Mouse (Mus musculus) heart, embryonic 13.5 days (tissue): ENCODE data around the gene Hist1h2bm. TPM values are rescaled to one million over a fixed set of nuclear protein-coding genes. Genes with fewer than 3 reads are reported as not detected.
"Not testable (repeated sequence)": the region's sequence is repeated elsewhere in the genome, so short reads cannot be mapped to it uniquely, and the experiment has no call there.

Experiments used
- ATAC-seq: fragments of 200-750 bp; cut with Nextera tagmentation; 2 replicates; pipeline ENCODE4 v1.8.0; 2017; ENCODE audit warnings: moderate TSS enrichment; ENCODE audit not compliant: insufficient number of reproducible peaks, low FRiP score, low TSS enrichment; ENCODE audit errors: extremely low read depth
- H3K27ac ChIP-seq: fragments of 300-500 bp; sonication (generic); replicated peaks from 2 replicates; pipeline ENCODE4 v1.5.1; 2015; ENCODE audit warnings: moderate library complexity, mild to moderate bottlenecking, inconsistent platforms
- H3K27me3 ChIP-seq: fragments of 300-500 bp; sonication (generic); replicated peaks from 2 replicates; pipeline ENCODE4 v1.6.1; 2015; ENCODE audit warnings: mild to moderate bottlenecking, inconsistent platforms
- H3K36me3 ChIP-seq: fragments of 300-500 bp; sonication (generic); 2 replicates; pipeline ENCODE4 v1.6.1; 2015; ENCODE audit warnings: mild to moderate bottlenecking, inconsistent platforms
- H3K4me1 ChIP-seq: fragments of 300-500 bp; sonication (generic); 2 replicates; pipeline ENCODE4 v1.6.1; 2015; ENCODE audit warnings: inconsistent platforms
- H3K4me2 ChIP-seq: fragments of 300-500 bp; sonication (generic); 2 replicates; pipeline ENCODE4 v1.6.1; 2015; ENCODE audit warnings: inconsistent platforms, mild to moderate bottlenecking, moderate library complexity
- H3K4me3 ChIP-seq: fragments of 300-500 bp; sonication (generic); 2 replicates; pipeline ENCODE4 v1.5.1; 2015; ENCODE audit warnings: moderate library complexity, mild to moderate bottlenecking, inconsistent platforms
- H3K9ac ChIP-seq: fragments of 300-500 bp; sonication (generic); 2 replicates; pipeline ENCODE4 v1.6.1; 2015; ENCODE audit warnings: inconsistent platforms, mild to moderate bottlenecking, moderate library complexity
- H3K9me3 ChIP-seq: fragments of 300-500 bp; sonication (generic); 2 replicates; pipeline ENCODE4 v1.6.1; 2016; ENCODE audit warnings: inconsistent platforms
- WGBS: fragments of 180-500 bp; shearing (Covaris S2); methylation state at CpG from one replicate; pipeline ENCODE4 v1.1.7; 2015; ENCODE audit warnings: mixed read lengths; 5-methylcytosine and 5-hydroxymethylcytosine counted together
- polyA plus RNA-seq: library from polyadenylated mRNA; unstranded; fragments of >200 nt; fragmentation: Nextera tagmentation; extraction: Ambion mirVana; gene quantifications from 2 replicates; pipeline ENCODE4 v1.2.1, GENCODE M21; 2015

Hist1h2bm gene
- polyA plus RNA-seq, 1 experiment from 2014 or later: 1.5 TPM

DNA sequence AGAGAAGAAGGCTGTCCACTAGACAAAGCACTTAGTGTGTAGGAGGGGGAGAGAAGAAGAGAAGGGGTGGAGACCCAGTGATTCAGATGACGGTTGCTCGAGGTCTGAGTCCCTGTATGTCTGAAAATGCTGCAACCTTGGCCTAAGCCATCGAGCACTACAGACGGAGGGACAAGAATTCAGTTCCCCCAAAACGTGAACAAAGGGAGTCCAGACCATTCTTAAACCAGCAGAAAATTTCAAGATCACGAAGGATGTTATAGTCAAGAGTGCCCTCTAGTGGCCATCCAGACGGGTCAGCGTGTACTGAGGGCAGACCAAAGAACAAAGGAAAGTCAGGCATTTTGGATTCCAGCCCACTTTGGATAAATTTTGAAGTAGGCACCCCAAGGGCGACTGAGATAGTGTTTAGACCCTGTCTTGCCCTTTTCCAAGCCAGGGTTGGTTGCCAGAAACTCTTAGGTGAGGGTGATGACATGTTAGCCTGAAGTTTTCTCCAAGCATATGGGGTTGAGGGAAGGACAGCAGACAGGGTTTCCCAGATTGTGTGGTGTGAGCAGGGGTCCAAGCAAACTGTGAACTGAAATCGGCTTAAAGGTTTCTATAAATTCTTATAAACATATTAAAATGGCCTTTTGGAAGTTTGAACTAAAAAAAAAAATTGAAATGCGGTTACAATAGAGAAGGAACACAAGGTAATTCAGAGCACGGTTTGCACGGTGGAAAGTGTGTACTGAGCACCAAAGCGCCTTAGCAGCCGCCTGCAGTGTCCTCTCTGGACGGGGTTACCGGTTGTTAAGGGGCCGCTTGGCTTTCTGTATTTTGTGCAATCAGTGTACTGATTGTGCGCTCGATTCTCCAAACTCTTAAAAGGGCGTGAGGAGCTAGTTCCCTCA lies 12.4 kb downstream of the Hist1h2bm start:
- H3K9me3 ChIP-seq: no peaks in the 10 kb centered on the region
- peaks cover 21% of the 10 kb centered on the region for H3K4me1 ChIP-seq
- H3K27me3 ChIP-seq: no peaks in the 10 kb centered on the region
- H3K9ac ChIP-seq: peak overlapping the region; percentile 84
- no peaks in the 10 kb centered on the region for H3K36me3 ChIP-seq
- peak overlapping the region; percentile 60 for H3K4me3 ChIP-seq
- under 1% methylated on average over 21 of the region's 21 CpGs for WGBS
- H3K4me2 ChIP-seq: peak overlapping the region; percentile 78
- H3K27ac ChIP-seq: peak overlapping the region; percentile 95
- peak; percentile 35; the same call in 1 of the 2 replicates for ATAC-seq

DNA sequence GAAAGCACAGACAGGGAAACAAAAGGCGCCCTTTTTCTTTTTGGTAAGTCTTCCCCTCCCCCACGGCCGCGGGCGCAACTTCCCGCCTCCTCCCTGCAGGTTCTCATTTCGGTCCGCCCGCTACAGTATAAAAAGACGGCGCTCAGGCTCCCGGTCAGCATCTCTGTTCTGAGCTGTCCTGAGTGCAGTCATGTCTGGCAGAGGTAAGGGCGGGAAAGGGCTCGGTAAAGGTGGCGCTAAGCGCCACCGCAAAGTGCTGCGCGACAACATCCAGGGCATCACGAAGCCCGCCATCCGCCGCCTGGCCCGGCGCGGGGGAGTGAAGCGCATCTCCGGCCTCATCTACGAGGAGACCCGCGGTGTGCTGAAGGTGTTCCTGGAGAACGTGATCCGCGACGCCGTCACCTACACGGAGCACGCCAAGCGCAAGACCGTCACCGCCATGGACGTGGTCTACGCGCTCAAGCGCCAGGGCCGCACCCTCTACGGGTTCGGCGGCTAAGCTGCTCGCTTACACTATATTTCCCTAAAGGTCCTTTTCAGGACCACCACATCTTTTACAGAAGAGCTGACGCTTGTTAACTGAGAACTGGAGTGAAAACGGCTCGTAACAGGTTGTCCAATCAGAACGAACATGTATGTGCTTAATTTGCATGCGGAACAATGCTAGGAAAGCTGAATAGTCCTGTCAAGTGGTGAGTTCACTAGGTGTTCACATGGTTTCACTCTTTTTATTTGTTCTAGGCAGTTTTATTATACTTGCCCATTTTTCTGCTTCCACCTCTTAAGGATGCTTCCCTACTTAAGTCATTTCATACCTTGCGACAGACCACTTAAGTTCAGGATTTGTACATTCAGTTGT lies 13.3 kb downstream of the Hist1h2bm start, which contains the start of gene Hist1h4j:
TSS of gene Hist1h4j (plus strand) at position 159 of the 862 bp plus-strand sequence.
- WGBS: under 1% methylated on average over 41 of the region's 56 CpGs

DNA sequence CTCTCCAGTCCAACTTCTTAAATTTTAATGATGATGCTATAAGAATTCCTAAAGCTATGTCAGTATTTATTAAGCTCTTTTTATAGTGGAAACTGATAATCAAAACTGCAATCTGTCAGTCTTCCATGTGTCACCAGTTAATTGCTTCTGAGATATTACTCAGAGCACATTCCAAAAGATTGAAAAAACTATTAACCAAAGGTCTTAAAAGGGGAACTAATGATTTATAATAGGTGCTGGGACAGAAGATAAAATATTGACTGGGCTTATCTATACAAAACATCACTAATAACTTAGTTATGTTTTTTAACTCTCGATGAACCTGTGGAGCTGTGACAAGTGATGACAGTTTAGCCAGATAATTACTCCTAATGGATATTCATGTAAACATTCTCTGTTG lies 23.2 kb downstream of the Hist1h2bm start:
- H3K27ac ChIP-seq: no peak overlapping the region
- WGBS: 72% methylated on average over 1 of the region's 1 CpGs
- H3K36me3 ChIP-seq: no peaks in the 10 kb centered on the region
- H3K4me2 ChIP-seq: no peak overlapping the region
- no peak for ATAC-seq
- no peak overlapping the region for H3K4me3 ChIP-seq
- peaks cover 26% of the 10 kb centered on the region for H3K4me1 ChIP-seq
- no peak overlapping the region for H3K9ac ChIP-seq
- no peaks in the 10 kb centered on the region for H3K27me3 ChIP-seq
- H3K9me3 ChIP-seq: no peaks in the 10 kb centered on the region

More for the DNA sequence above, 13.3 kb downstream of the Hist1h2bm start, which contains the start of gene Hist1h4j:
- peak; percentile 70; the same call in 1 of the 2 replicates for ATAC-seq
- peaks cover 29% of the 10 kb centered on the region for H3K4me1 ChIP-seq
- peak within 1 kb of the TSS; percentile 84 for H3K9ac ChIP-seq
- not testable (repeated sequence) for H3K9me3 ChIP-seq, H3K27me3 ChIP-seq, H3K36me3 ChIP-seq
- peak within 1 kb of the TSS; percentile 78 for H3K4me2 ChIP-seq
- peak within 1 kb of the TSS; percentile 95 for H3K27ac ChIP-seq
- H3K4me3 ChIP-seq: peak within 1 kb of the TSS; percentile 60

DNA sequence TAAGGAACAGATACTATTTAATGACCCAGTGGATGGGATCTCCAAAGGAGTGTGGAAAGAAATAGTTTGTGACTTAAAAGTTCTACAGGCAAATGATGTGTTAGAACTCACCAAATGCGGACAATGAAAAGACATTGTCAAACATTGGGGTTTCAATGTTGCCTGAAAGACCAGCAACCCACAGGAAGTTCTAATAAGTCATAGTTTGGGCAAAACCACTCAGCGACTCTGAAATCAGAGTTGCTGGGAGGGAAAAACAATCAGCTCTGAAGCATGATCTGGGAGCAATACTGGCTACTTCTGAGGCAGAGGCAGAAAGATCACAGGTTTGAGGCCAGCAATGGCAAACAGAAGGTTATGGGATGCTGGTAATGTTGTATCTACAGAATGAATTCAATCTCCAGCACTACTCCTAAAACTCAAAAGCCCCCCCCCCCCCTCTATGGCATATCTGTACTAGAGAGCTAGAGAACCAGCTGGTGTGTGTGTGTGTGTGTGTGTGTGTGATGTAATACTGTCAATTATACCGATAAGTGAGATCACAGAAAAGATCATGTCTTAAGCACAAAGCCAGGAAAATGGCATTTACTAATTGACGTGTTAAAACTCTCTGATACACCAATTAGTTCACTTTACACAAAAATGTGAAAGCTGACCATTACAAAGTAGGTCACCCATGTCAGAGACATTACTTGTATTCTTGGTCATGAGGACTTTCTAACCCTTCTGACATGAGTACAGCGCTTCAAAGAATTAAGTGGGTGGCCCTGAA lies 27.7 kb downstream of the Hist1h2bm start:
- Histone ChIP-seq H3K9ac (peak overlapping the region; percentile 86), H3K4me3 (peak overlapping the region; percentile 60), H3K27ac (peak overlapping the region; percentile 94), H3K36me3 (no peaks in the 10 kb centered on the region), H3K9me3 (no peaks in the 10 kb centered on the region), H3K4me1 (peaks cover 44% of the 10 kb centered on the region), H3K4me2 (peak overlapping the region; percentile 76), H3K27me3 (no peaks in the 10 kb centered on the region)
- 5% methylated on average over 5 of the region's 5 CpGs for WGBS
- no peak for ATAC-seq

DNA sequence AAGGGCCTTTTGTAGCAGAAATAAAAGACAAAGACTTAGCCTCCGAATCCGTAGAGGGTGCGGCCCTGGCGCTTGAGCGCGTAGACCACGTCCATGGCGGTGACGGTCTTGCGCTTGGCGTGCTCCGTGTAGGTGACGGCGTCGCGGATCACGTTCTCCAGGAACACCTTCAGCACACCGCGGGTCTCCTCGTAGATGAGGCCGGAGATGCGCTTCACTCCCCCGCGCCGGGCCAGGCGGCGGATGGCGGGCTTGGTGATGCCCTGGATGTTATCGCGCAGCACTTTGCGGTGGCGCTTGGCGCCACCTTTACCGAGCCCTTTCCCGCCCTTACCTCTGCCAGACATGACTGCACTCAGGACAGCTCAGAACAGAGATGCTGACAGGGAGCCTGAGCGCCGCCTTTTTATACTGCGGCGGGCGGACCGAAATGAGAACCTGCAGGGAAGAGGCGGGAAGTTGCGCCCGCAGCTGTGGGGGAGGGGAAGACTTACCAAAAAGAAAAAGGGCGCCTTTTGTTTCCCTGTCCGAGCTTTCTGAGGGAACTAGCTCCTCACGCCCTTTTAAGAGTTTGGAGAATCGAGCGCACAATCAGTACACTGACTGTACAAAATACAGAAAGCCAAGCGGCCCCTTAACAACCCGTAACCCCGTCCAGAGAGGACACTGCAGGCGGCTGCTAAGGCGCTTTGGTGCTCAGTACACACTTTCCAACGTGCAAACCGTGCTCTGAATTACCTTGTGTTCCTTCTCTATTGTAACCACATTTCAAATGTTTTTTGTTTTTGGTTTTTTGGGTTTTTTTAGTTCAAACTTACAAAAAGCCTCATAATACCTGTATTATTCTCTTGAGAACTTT lies 28.5 kb downstream of the Hist1h2bm start, which contains the start of gene Hist1h4k:
TSS of gene Hist1h4k (minus strand) at position 347 of the 859 bp plus-strand sequence.
- Histone ChIP-seq H3K9ac (peak within 1 kb of the TSS; percentile 86), H3K4me1 (peaks cover 50% of the 10 kb centered on the region), H3K4me3 (peak within 1 kb of the TSS; percentile 60), H3K27ac (peak within 1 kb of the TSS; percentile 94), H3K4me2 (peak within 1 kb of the TSS; percentile 81)
- not testable (repeated sequence) for H3K9me3 ChIP-seq, H3K27me3 ChIP-seq, H3K36me3 ChIP-seq
- under 1% methylated on average over 48 of the region's 56 CpGs for WGBS
- peak; percentile 64; the same call in 1 of the 2 replicates for ATAC-seq

DNA sequence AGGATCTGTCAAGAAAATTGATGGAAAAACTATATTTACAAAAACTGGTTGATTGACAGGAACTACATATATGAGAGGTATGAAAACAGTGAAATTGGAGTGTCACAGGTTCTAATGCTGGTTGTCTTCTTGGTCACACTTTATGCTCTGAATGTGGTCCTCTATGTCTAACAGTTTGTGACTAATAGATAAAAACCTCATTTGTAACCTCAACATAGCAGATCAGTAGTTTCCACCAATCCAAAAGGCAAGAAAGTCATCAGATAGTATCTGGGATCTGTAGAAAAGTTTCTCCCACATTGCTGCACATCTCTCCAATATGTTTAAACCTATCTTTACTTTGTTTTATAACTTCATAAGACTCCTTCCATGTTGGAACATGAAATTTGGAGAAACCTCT lies 29.6 kb downstream of the Hist1h2bm start:
- H3K4me2 ChIP-seq: peak overlapping the region; percentile 81; the same call in 1 of the 2 replicates
- no peak overlapping the region for H3K4me3 ChIP-seq
- no peaks in the 10 kb centered on the region for H3K9me3 ChIP-seq
- no peaks in the 10 kb centered on the region for H3K27me3 ChIP-seq
- ATAC-seq: no peak
- H3K4me1 ChIP-seq: peaks cover 56% of the 10 kb centered on the region
- H3K36me3 ChIP-seq: no peaks in the 10 kb centered on the region
- no peak overlapping the region for H3K9ac ChIP-seq
- peak overlapping the region; percentile 93 for H3K27ac ChIP-seq

DNA sequence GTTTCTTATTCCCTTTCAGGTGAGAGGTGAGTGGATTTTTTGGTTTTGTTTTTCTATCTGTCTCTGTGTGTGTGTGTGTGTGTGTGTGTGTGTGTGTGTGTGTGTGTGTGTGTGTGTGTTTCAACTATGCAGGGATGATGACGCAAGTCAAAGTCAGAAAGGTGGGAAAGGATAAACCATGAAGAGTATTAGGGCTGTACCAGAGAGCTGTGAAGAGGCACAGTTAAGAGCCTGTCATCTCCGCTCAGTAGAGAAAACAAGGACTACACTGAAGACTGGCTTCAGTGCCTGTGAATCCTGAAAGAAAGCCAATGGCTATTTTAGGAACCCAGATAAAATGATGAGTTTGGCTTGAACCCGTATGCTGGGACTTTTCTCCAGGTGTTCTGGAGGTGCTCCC lies 30.0 kb downstream of the Hist1h2bm start:
- Histone ChIP-seq H3K36me3 (no peaks in the 10 kb centered on the region), H3K4me3 (no peak overlapping the region), H3K4me1 (peaks cover 59% of the 10 kb centered on the region), H3K27me3 (no peaks in the 10 kb centered on the region), H3K9me3 (no peaks in the 10 kb centered on the region), H3K27ac (peak overlapping the region; percentile 93), H3K9ac (peak overlapping the region; percentile 84; the same call in 1 of the 2 replicates), H3K4me2 (peak overlapping the region; percentile 81)
- no peak for ATAC-seq
- 30% methylated on average over 3 of the region's 3 CpGs for WGBS

DNA sequence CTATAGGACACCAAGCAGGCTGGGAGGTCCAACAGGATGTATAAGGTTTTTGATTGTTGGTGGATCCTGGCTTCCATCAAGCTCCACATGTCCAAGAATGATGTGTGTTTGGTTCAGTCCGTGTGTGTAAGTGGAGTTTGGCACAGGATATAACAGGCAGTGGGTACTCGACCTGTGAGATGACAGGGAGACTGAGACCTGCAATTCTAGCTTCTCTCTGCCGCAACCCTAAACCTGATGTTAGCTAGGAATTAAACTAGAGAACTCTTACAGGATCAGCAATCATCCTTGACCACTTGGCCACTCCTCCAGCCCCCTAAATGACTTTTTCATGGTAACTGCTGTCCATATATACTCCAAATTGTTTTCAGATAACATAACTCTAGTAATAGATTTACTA lies 30.5 kb downstream of the Hist1h2bm start:
- Histone ChIP-seq H3K9me3 (no peaks in the 10 kb centered on the region), H3K4me3 (peak overlapping the region; percentile 58; the same call in 1 of the 2 replicates), H3K36me3 (no peaks in the 10 kb centered on the region), H3K4me1 (peaks cover 58% of the 10 kb centered on the region), H3K9ac (peak overlapping the region; percentile 84), H3K27me3 (no peaks in the 10 kb centered on the region), H3K4me2 (peak overlapping the region; percentile 81), H3K27ac (peak overlapping the region; percentile 93)
- WGBS: 38% methylated on average over 3 of the region's 3 CpGs
- ATAC-seq: no peak

DNA sequence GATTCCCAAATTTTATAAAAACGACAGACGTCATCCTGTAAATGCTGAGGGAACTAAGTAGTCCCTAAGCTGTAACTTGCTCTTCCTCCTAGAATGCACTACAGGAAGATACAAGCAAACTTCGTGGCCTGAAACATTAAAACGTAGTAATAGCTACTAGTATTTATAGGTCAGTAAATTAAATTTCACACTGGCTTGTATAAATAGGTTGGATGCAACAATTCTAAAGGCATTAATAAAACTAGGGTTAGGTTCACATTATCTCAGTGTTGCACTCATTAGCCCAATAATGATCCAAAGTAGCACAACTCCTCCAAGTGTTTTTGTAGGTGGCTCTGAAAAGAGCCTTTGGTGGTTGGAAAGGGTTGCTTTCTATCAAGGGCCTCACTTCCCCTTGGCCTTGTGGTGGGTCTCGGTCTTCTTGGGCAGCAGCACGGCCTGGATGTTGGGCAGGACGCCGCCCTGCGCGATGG lies 31.2 kb downstream of the Hist1h2bm start:
- H3K27ac ChIP-seq: peak overlapping the region; percentile 93
- H3K27me3 ChIP-seq: no peaks in the 10 kb centered on the region
- WGBS: 3% methylated on average over 10 of the region's 10 CpGs
- H3K9ac ChIP-seq: peak overlapping the region; percentile 84
- ATAC-seq: no peak
- H3K9me3 ChIP-seq: no peaks in the 10 kb centered on the region
- peak overlapping the region; percentile 58 for H3K4me3 ChIP-seq
- H3K4me1 ChIP-seq: peaks cover 55% of the 10 kb centered on the region
- H3K4me2 ChIP-seq: peak overlapping the region; percentile 81
- no peaks in the 10 kb centered on the region for H3K36me3 ChIP-seq
